Mouse (Mus musculus) myocyte (in vitro differentiated cells): ENCODE measurements around the gene Dnajc2. TPM values are rescaled to one million over a fixed set of nuclear protein-coding genes. Genes with fewer than 3 reads are reported as not detected.
"Not testable (repeated sequence)": the region's sequence is repeated elsewhere in the genome, so short reads cannot be mapped to it uniquely, and the experiment has no call there.

Experiments
- H3K27me3 ChIP-seq: one replicate; pipeline ENCODE4 v1.6.1; 2011; ENCODE audit not compliant: control insufficient read depth, insufficient read depth, insufficient read length
- H3K36me3 ChIP-seq: one replicate; pipeline ENCODE4 v1.6.1; 2011; ENCODE audit not compliant: control insufficient read depth, insufficient read depth
- H3K4me2 ChIP-seq: one replicate; pipeline ENCODE4 v1.6.1; 2011; ENCODE audit warnings: low read depth, control low read depth
- H3K4me3 ChIP-seq: one replicate; pipeline ENCODE4 v1.5.1; 2011; ENCODE audit warnings: mild to moderate bottlenecking, control low read depth, moderate library complexity
- H3K79me2 ChIP-seq: one replicate; pipeline ENCODE4 v1.6.1; 2011; ENCODE audit not compliant: control insufficient read depth, insufficient read depth
- H3ac ChIP-seq: one replicate; pipeline ENCODE4 v1.6.1; 2011; ENCODE audit not compliant: control insufficient read depth, insufficient read length
- CEBPB ChIP-seq: IDR thresholded peaks from 2 replicates; pipeline ENCODE4 v1.6.1; 2011; ENCODE audit warnings: mild to moderate bottlenecking, moderate library complexity; ENCODE audit not compliant: poor library complexity, insufficient read depth, severe bottlenecking
- E2F4 ChIP-seq: IDR thresholded peaks from one replicate; pipeline ENCODE4 v1.6.1; 2011; ENCODE audit warnings: mild to moderate bottlenecking, control low read depth, moderate library complexity; ENCODE audit not compliant: insufficient read depth
- MAX ChIP-seq: IDR thresholded peaks from one replicate; pipeline ENCODE4 v1.6.1; 2011; ENCODE audit warnings: low read depth, mild to moderate bottlenecking, control low read depth
- MYOD1 ChIP-seq, 3 experiments: IDR thresholded peaks; one replicate each; pipeline ENCODE4 v1.6.1; 2011; ENCODE audit warnings: control low read depth in 2 of 3, low read depth in 2 of 3, mild to moderate bottlenecking in 2 of 3, moderate library complexity in 1 of 3; ENCODE audit not compliant: insufficient read length in 2 of 3, control insufficient read depth in 1 of 3
- MYOG ChIP-seq, 3 experiments: IDR thresholded peaks; one replicate each; pipeline ENCODE4 v1.6.1; 2011; ENCODE audit warnings: control low read depth in 2 of 3, low read depth in 2 of 3, mild to moderate bottlenecking in 2 of 3; ENCODE audit not compliant: insufficient read length in 2 of 3, control insufficient read depth in 1 of 3, insufficient read depth in 1 of 3
- POLR2A ChIP-seq: IDR thresholded peaks from one replicate; pipeline ENCODE4 v1.6.1; 2011; ENCODE audit warnings: low read depth, mild to moderate bottlenecking, control low read depth, moderate library complexity; ENCODE audit not compliant: insufficient read length
- POLR2AphosphoS2 ChIP-seq: IDR thresholded peaks from one replicate; pipeline ENCODE4 v1.6.1; 2011; ENCODE audit warnings: low read depth, control low read depth; ENCODE audit not compliant: insufficient read length
- REST ChIP-seq: IDR thresholded peaks from one replicate; pipeline ENCODE4 v1.6.1; 2011; ENCODE audit warnings: mild to moderate bottlenecking, control low read depth, moderate library complexity; ENCODE audit not compliant: insufficient read depth, insufficient read length
- SRF ChIP-seq: IDR thresholded peaks from one replicate; pipeline ENCODE4 v1.6.1; 2011; ENCODE audit warnings: low read depth; ENCODE audit not compliant: control insufficient read depth, insufficient read length
- TCF12 ChIP-seq: IDR thresholded peaks from one replicate; pipeline ENCODE4 v1.6.1; 2011; ENCODE audit warnings: mild to moderate bottlenecking, control low read depth; ENCODE audit not compliant: poor library complexity, insufficient read depth, severe bottlenecking
- TCF3 ChIP-seq: IDR thresholded peaks from one replicate; pipeline ENCODE4 v1.6.1; 2011; ENCODE audit warnings: low read depth, control low read depth; ENCODE audit not compliant: insufficient read length
- USF1 ChIP-seq: IDR thresholded peaks from one replicate; pipeline ENCODE4 v1.6.1; 2011; ENCODE audit warnings: low read depth, mild to moderate bottlenecking, control low read depth, moderate library complexity
- polyA plus RNA-seq: library from polyadenylated mRNA; unstranded; fragments of >200 nt; fragmentation: generic; extraction: Trizol; gene quantifications from one replicate; pipeline ENCODE4 v1.2.1, GENCODE M21; 2012; ENCODE audit warnings: missing spikeins

The Dnajc2 gene
- polyA plus RNA-seq, 1 experiment = 15.4 TPM

GRCm38 (mm10) chr5:21717165-21717715 lies 67.8 kb downstream of the Dnajc2 start:
- TF ChIP-seq POLR2A (no peak), POLR2AphosphoS2 (no peak), MYOG (IDR thresholded peaks at IDR 0.05; ENCODE audit: control insufficient read depth in 1 of 3, insufficient read depth in 1 of 3, insufficient read length in 2 of 3, low read depth in 2 of 3) (no peak), E2F4 (no peak), MAX (no peak), TCF3 (no peak), SRF (no peak), USF1 (no peak)
- H3K4me2 ChIP-seq = no peak overlapping the region
- no peaks in the 10 kb centered on the region for H3K36me3 ChIP-seq
- H3K79me2 ChIP-seq = no peaks in the 10 kb centered on the region
- no peak overlapping the region for H3K4me3 ChIP-seq
- H3K27me3 ChIP-seq = no peaks in the 10 kb centered on the region
- H3ac ChIP-seq = no peak overlapping the region

- no peak overlapping the region for H3K4me3 ChIP-seq
- no peak for TF ChIP-seq REST
- H3K27me3 ChIP-seq = no peaks in the 10 kb centered on the region
- H3K4me2 ChIP-seq = no peak overlapping the region
- no peaks in the 10 kb centered on the region for H3K36me3 ChIP-seq
- no peaks in the 10 kb centered on the region for H3K79me2 ChIP-seq
- H3ac ChIP-seq = no peak overlapping the region
Observed at GRCm38 (mm10) chr5:21714447-21714846, 70.6 kb downstream of the Dnajc2 start.

GRCm38 (mm10) chr5:21712127-21712715 lies 72.8 kb downstream of the Dnajc2 start:
- H3K4me3 ChIP-seq = no peak overlapping the region
- H3ac ChIP-seq = no peak overlapping the region
- TF ChIP-seq TCF3 (no peak), MAX (no peak), MYOG (IDR thresholded peaks at IDR 0.05; ENCODE audit: control insufficient read depth in 1 of 3, insufficient read depth in 1 of 3, insufficient read length in 2 of 3, low read depth in 2 of 3) (no peak), CEBPB (no peak), POLR2AphosphoS2 (no peak), USF1 (no peak), POLR2A (no peak), SRF (no peak), E2F4 (no peak), REST (no peak), TCF12 (no peak), MYOD1 (IDR thresholded peaks at IDR 0.05; ENCODE audit: control insufficient read depth in 1 of 3, insufficient read length in 2 of 3, low read depth in 2 of 3) (no peak)
- no peaks in the 10 kb centered on the region for H3K36me3 ChIP-seq
- H3K4me2 ChIP-seq = peak overlapping the region; percentile 27
- H3K79me2 ChIP-seq = no peaks in the 10 kb centered on the region
- H3K27me3 ChIP-seq = no peaks in the 10 kb centered on the region

- not testable (repeated sequence) for H3K4me2 ChIP-seq, H3K36me3 ChIP-seq, H3K4me3 ChIP-seq, H3K79me2 ChIP-seq, H3K27me3 ChIP-seq, H3ac ChIP-seq
Observed at GRCm38 (mm10) chr5:21708011-21708410, 77.0 kb downstream of the Dnajc2 start.

Other genes starting within 250 kb of the Dnajc2 start
- gene Lrrc17, start 241.7 kb downstream of the Dnajc2 start, polyA plus RNA-seq = 70.3 TPM
- gene Fbxl13, start 139.6 kb downstream of the Dnajc2 start, polyA plus RNA-seq = 0.19 TPM
- 10.1 TPM for gene Armc10, start 139.4 kb downstream of the Dnajc2 start, polyA plus RNA-seq
- gene Napepld, start 83.9 kb downstream of the Dnajc2 start, polyA plus RNA-seq = 0.66 TPM
- gene Pmpcb, start 48.1 kb downstream of the Dnajc2 start, polyA plus RNA-seq = 126 TPM
- gene Psmc2, start within 50 bp of the Dnajc2 start, polyA plus RNA-seq = 196 TPM
- gene Slc26a5, start 80.4 kb upstream of the Dnajc2 start, polyA plus RNA-seq = not detected